Mouse (Mus musculus): Measurements from ENCODE around the gene Scfd2. TPM values are rescaled to one million over a fixed set of nuclear protein-coding genes. Genes with fewer than 3 reads are reported as not detected.

Gene Scfd2
- total RNA-seq, 1 experiment from 2014 or later = 11.6 TPM

DNA sequence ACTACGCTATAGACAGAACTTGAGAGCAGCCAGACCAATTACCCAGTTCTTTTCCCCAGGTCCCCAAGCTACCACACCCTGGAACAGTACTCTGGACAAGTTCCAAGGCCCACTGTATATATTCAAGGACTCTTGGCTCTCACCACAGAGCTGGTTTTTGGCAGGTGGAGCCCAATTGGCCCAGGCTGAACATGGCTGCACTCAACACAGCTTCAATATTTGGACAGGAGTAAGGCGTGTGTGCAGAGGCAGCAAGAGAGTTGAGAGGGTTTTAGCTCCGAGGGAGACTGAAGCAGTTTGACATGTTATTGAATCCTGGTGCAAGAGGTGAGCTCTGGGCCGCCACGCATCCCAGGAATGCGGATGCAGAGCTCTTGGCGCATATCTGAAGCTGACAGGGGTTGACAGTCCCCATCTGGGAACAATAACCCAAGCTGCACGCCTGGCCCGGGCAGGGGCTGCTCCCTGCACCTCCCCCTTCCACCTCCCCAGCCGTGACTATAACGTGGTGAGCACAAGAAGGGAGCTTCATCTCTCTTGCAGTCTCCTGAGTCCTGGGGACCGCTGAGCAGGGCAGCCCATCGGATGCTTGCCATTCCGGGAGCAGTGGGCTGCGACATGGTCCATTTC lies 370.1 kb downstream of the Scfd2 start:
- no peak for ATAC-seq (replicated peaks in 1 of 2; ENCODE audit: insufficient read depth in 1 of 2, low FRiP score in 2 of 2, low TSS enrichment in 1 of 2, low read depth in 1 of 2, poor library complexity in 2 of 2, severe bottlenecking in 2 of 2)

DNA sequence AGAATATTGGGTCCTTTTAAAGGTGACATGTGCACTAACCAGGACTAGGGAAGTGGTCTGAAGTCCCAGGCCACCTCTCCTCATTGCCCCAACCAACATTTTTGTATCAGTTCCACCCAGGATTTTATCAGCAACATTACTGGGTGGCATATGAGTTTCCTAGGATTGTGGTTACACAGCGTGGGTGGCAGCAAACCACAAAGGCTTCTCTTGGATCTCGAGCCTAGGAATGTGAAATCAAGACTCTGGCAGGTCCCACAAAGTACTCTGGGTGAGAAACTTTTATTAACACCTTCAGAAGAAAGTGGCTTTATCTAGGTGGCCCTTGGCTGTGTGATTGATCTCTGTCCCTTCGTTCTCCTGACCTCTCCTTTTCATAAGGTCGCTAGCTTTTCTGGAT lies 371.2 kb downstream of the Scfd2 start:
- ATAC-seq (replicated peaks in 1 of 2; ENCODE audit: insufficient read depth in 1 of 2, low FRiP score in 2 of 2, low TSS enrichment in 1 of 2, low read depth in 1 of 2, poor library complexity in 2 of 2, severe bottlenecking in 2 of 2) = no peak

- ATAC-seq (replicated peaks in 1 of 2; ENCODE audit: insufficient read depth in 1 of 2, low FRiP score in 2 of 2, low TSS enrichment in 1 of 2, low read depth in 1 of 2, poor library complexity in 2 of 2, severe bottlenecking in 2 of 2) = no peak
These were observed 371.7 kb downstream of the Scfd2 start for GRCm38 (mm10) chr5:74159906-74160305.

- ATAC-seq (replicated peaks in 1 of 2; ENCODE audit: insufficient read depth in 1 of 2, low FRiP score in 2 of 2, low TSS enrichment in 1 of 2, low read depth in 1 of 2, poor library complexity in 2 of 2, severe bottlenecking in 2 of 2) = no peak
These were observed 372.5 kb downstream of the Scfd2 start for GRCm38 (mm10) chr5:74158929-74159632.

DNA sequence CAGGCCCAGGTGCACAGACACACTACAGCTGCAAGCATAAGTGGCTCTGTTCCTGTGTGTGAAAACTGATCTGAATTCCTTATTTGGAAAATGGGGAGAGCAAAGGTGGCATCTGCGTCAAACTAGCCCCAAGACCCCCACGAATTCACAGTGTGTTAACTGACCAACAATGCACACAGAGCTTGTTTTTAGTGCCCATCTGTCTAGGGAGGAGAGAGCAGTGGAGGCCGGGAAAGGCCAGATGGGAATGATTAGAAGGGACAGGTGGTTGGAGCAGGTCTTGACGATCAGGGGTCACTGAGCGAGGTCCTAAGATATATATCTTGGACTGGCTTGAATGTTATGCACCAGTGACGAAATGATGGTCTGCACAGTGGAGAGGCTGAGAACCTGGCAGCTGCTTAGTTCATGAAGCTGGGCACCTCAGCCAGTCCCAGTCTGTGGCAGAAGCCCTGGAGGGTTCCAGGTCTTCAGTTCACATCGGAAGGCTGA lies 375.7 kb downstream of the Scfd2 start:
- no peak for ATAC-seq (replicated peaks in 1 of 2; ENCODE audit: insufficient read depth in 1 of 2, low FRiP score in 2 of 2, low TSS enrichment in 1 of 2, low read depth in 1 of 2, poor library complexity in 2 of 2, severe bottlenecking in 2 of 2)

Other genes with a start within 250 kb of the Scfd2 start
- gene Fip1l1, start 3.7 kb upstream of the Scfd2 start, total RNA-seq (2017) = 134 and 194 TPM in 2 replicates
- gene Lnx1, start 171.2 kb upstream of the Scfd2 start, total RNA-seq (2017) = 0.05 and 0.25 TPM in 2 replicates